Mouse (Mus musculus): ENCODE data around the gene Gm6164. TPM values are rescaled to one million over a fixed set of nuclear protein-coding genes. Genes with fewer than 3 reads are reported as not detected.
"Not testable (repeated sequence)": the region's sequence is repeated elsewhere in the genome, so short reads cannot be mapped to it uniquely, and the experiment has no call there.

Gene Gm6164
- not detected in 2 replicates for polyA plus RNA-seq (2015; fragmentation: Nextera tagmentation; extraction: Ambion mirVana)

GRCm38 (mm10) chr7:20205507-20205906 is at the start of gene Gm6164:
Gene Gm6164, minus strand, starts transcription at chr7:20205607.
- H3K36me3 ChIP-seq (ENCODE audit: insufficient read depth, low read length); H3K9me3 ChIP-seq (ENCODE audit: low read length); H3K4me1 ChIP-seq (ENCODE audit: insufficient read depth, low read length); H3K27me3 ChIP-seq (ENCODE audit: insufficient read depth, low read length); ATAC-seq (ENCODE audit: low FRiP score, low TSS enrichment); H3K27ac ChIP-seq (ENCODE audit: low read length); H3K4me3 ChIP-seq (ENCODE audit: low read length); H3K4me2 ChIP-seq (replicated peaks; ENCODE audit: low read depth, low read length); H3K9ac ChIP-seq (replicated peaks; ENCODE audit: low read length): not testable (repeated sequence)
- WGBS, result no CpG with 5 or more reads among the region's 2 CpGs

- no CpG with 5 or more reads among the region's 2 CpGs for WGBS
- H3K4me3 ChIP-seq (ENCODE audit: low read length); H3K27me3 ChIP-seq (ENCODE audit: insufficient read depth, low read length); H3K4me2 ChIP-seq (replicated peaks; ENCODE audit: low read depth, low read length); H3K27ac ChIP-seq (ENCODE audit: low read length); H3K36me3 ChIP-seq (ENCODE audit: insufficient read depth, low read length); H3K4me1 ChIP-seq (ENCODE audit: insufficient read depth, low read length); H3K9ac ChIP-seq (replicated peaks; ENCODE audit: low read length); H3K9me3 ChIP-seq (ENCODE audit: low read length); ATAC-seq (ENCODE audit: low FRiP score, low TSS enrichment): not testable (repeated sequence)
These were observed 28.3 kb upstream of the Gm6164 start, which contains the start of gene Gm4498 for GRCm38 (mm10) chr7:20233728-20234127. Gene Gm4498, minus strand, starts transcription at chr7:20233828.

DNA sequence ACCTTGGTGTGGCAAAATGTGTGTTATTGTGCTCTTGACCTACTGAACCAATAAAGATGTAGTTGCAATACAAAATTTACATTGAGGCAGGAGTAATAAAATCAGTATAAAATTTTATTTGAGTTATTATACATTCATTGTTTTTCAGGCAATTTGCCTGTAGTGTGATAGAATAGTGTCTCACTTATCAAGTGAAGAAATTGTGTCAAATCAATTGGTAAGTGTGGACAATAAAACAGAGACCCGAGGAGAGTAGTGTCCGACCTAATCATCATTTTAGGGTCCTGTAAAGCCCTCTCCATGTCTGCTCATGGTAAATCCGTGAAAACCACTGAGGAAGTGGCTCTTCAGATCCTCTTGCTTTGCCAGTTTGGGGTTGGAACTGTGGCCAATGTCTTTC is 12.0 kb downstream of the Gm6164 start, which contains the start of gene Vmn1r95:
Vmn1r95 (plus strand) TSS at position 301 of the 400 bp plus-strand sequence.
- H3K4me3 ChIP-seq (ENCODE audit: low read length); H3K4me1 ChIP-seq (ENCODE audit: insufficient read depth, low read length); H3K27me3 ChIP-seq (ENCODE audit: insufficient read depth, low read length); H3K9ac ChIP-seq (replicated peaks; ENCODE audit: low read length); H3K4me2 ChIP-seq (replicated peaks; ENCODE audit: low read depth, low read length); H3K9me3 ChIP-seq (ENCODE audit: low read length); H3K36me3 ChIP-seq (ENCODE audit: insufficient read depth, low read length); ATAC-seq (ENCODE audit: low FRiP score, low TSS enrichment); H3K27ac ChIP-seq (ENCODE audit: low read length): not testable (repeated sequence)
- no CpG with 5 or more reads among the region's 3 CpGs for WGBS

DNA sequence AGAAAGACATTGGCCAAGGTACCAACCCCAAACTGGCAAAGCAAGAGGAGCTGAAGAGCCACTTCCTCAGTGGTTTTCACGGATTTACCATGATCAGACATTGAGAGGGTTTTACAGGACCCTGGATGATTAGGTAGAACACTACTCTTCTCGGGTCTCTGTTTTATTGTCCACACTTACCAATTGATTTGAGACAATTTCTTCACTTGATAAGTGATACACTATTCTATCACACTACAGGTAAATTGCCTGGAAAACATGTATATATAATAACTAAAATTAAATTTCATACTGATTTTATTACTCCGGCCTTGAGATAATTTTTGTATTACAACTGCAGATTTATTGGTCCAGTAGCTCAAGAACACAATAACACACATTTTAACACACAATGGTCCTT is 37.1 kb downstream of the Gm6164 start, which contains the start of gene Vmn1r94:
Vmn1r94 (minus strand) TSS at position 101 of the 400 bp plus-strand sequence.
- H3K9me3 ChIP-seq (ENCODE audit: low read length); ATAC-seq (ENCODE audit: low FRiP score, low TSS enrichment); H3K36me3 ChIP-seq (ENCODE audit: insufficient read depth, low read length); H3K4me1 ChIP-seq (ENCODE audit: insufficient read depth, low read length); H3K4me2 ChIP-seq (replicated peaks; ENCODE audit: low read depth, low read length); H3K9ac ChIP-seq (replicated peaks; ENCODE audit: low read length); H3K4me3 ChIP-seq (ENCODE audit: low read length); H3K27ac ChIP-seq (ENCODE audit: low read length); H3K27me3 ChIP-seq (ENCODE audit: insufficient read depth, low read length): not testable (repeated sequence)
- WGBS, result no CpG with 5 or more reads among the region's 3 CpGs

Other genes starting within 250 kb of the Gm6164 start
- gene Ceacam20, start 240.2 kb downstream of the Gm6164 start, polyA plus RNA-seq (2015; fragmentation: Nextera tagmentation; extraction: Ambion mirVana), result not detected in 2 replicates
- not detected in 2 replicates for gene Nlrp9b, start 214.1 kb downstream of the Gm6164 start, polyA plus RNA-seq (2015; fragmentation: Nextera tagmentation; extraction: Ambion mirVana)
- not detected in 2 replicates for gene Vmn1r91, start 105.9 kb downstream of the Gm6164 start, polyA plus RNA-seq (2015; fragmentation: Nextera tagmentation; extraction: Ambion mirVana)
- not detected in 2 replicates for gene Gm16442, start 83.0 kb downstream of the Gm6164 start, polyA plus RNA-seq (2015; fragmentation: Nextera tagmentation; extraction: Ambion mirVana)
- gene Vmn1r93, start 66.5 kb downstream of the Gm6164 start, polyA plus RNA-seq (2015; fragmentation: Nextera tagmentation; extraction: Ambion mirVana), result not detected in 2 replicates
- gene Vmn1r94, start 37.2 kb downstream of the Gm6164 start, polyA plus RNA-seq (2015; fragmentation: Nextera tagmentation; extraction: Ambion mirVana), result not detected in 2 replicates
- not detected in 2 replicates for gene Vmn1r95, start 11.9 kb downstream of the Gm6164 start, polyA plus RNA-seq (2015; fragmentation: Nextera tagmentation; extraction: Ambion mirVana)
- not detected in 2 replicates for gene Gm4498, start 28.2 kb upstream of the Gm6164 start, polyA plus RNA-seq (2015; fragmentation: Nextera tagmentation; extraction: Ambion mirVana)
- gene Gm5890, start 57.2 kb upstream of the Gm6164 start, polyA plus RNA-seq (2015; fragmentation: Nextera tagmentation; extraction: Ambion mirVana), result not detected in 2 replicates
- gene Gm4133, start 128.5 kb upstream of the Gm6164 start, polyA plus RNA-seq (2015; fragmentation: Nextera tagmentation; extraction: Ambion mirVana), result not detected in 2 replicates
- not detected in 2 replicates for gene Gm5728, start 169.8 kb upstream of the Gm6164 start, polyA plus RNA-seq (2015; fragmentation: Nextera tagmentation; extraction: Ambion mirVana)
- gene Vmn1r100, start 212.3 kb upstream of the Gm6164 start, polyA plus RNA-seq (2015; fragmentation: Nextera tagmentation; extraction: Ambion mirVana), result not detected in 2 replicates
- not detected in 2 replicates for gene Vmn1r101, start 237.0 kb upstream of the Gm6164 start, polyA plus RNA-seq (2015; fragmentation: Nextera tagmentation; extraction: Ambion mirVana)